Mouse (Mus musculus): ENCODE data around the gene Insig2.

The Insig2 gene

GRCm38 (mm10) chr1:121332485-121332884, at the start of gene Insig2:
Gene Insig2, minus strand, starts transcription at chr1:121332589.
- no peak for DNase-seq

DNA sequence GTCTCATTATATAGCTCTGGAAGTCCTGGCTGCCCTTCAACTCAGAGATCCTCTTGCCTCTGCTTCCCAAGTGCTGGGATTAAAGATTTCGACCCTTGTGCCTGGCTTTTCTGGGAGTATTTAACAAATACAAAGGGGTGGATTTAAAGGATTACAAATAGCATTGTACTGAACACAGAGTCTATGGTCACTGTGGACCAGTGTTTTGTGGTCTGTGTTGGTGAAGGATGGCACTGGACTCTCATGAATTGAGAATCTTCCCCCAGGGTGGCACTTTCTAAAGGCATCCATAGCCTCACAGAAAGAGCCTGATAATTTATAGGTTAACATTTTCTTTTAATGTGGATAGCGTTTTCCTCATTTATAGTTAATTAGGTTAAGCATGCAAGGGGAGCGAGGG, 49.2 kb upstream of the Insig2 start:
- DNase-seq = no peak

DNA sequence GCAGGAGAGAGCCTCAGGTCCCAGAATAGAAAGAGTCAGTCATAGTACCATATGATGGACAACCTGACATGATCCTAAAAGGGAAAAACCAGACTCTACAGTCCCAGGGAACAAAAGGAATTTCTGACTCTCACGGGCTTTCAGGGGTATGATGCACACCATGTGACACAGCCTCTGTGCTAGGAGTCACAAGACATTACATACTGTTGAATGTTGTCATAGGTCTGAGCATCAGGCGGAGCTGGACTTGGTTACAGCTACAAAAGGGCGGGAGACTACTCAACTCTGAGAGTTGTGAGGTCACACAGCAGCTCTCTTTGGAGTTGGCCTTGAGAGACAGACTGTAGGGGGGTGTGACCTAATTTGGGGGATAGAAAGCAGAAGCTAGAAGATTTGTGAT, 47.6 kb upstream of the Insig2 start:
- no peak for DNase-seq

GRCm38 (mm10) chr1:121377901-121378300, 45.5 kb upstream of the Insig2 start:
- DNase-seq = no peak

GRCm38 (mm10) chr1:121377410-121377809, 45.0 kb upstream of the Insig2 start:
- DNase-seq = no peak

DNA sequence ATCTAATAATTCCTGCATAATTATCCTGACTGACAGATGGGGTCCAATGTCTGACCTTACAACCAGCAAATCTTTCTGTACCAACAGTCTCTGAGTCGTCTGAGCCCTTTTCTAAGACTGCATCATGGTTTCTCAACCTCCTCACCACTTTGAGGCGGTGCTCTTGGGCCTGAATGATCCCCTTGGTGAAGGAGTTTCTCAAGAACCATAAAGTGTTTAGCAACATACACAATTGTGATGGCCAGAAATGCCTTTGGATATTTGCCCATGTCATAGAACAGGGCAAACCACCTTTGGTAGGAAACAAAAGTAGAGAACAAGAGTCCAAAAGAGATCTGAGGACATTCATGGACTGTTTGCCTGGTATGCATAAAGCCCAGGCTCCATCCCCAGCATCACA, 41.2 kb upstream of the Insig2 start:
- no peak for DNase-seq

DNA sequence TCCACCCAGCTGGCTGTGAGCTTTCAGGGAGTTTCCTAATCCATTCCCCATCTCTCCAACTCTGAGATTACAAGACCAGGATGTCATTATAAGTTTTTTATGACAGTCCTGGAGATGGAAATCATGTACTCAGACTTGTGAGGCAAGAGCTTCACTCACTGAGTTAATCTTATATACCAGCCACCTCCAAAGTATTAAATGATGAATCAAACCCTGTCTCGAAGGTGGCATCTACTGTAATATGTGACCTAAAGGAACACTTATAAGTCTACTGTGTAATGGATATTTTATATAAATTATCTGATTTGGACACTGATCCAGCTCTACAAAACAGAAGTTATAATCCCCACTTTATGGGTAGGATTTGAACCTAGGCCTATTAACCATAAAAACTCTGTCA, 40.3 kb upstream of the Insig2 start:
- DNase-seq = no peak

GRCm38 (mm10) chr1:121371449-121371848, 39.1 kb upstream of the Insig2 start:
- DNase-seq = no peak

DNA sequence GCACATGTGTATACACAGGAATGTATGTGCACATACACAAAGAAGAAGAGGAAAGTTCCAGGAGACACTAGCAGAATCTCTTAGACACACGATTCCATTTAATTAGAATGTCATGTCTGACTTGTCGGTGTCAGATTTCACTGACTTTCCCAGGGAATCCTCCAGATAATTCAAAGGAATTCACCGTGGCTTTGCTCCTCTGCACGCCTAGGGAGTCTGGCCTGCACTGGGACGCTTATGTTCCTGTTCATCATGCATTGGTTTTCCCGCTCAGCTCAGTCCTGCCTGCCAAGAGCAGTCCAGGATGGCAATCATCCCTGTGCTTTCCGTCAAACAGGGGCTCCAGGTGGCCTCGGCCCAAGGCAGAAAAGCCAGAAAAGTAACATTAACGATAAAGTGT, 34.9 kb upstream of the Insig2 start:
- DNase-seq = peak in 1 of 2 experiments; percentile 6

- no peak for DNase-seq
Measured at GRCm38 (mm10) chr1:121360561-121360960, 28.2 kb upstream of the Insig2 start.

DNA sequence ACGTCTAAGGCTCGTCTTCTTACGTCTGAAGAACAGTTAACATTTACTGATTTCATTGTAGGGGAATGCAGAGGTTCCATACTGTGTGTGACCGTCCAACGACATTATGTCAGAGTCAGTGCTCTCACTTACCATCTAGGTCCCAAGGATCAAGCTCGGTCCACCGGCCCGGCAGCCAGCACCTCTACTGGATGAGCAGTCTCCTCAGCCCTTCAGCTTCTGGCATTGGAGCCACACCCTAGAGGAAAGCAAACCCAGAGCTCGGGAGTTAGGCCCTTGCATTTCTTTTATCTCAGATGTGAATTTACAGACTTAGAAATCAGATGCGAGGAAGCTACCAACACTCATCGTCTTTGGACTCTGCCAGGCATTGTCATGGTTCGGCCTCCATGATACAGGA, 27.3 kb upstream of the Insig2 start:
- DNase-seq = no peak

- no peak for DNase-seq
Measured at GRCm38 (mm10) chr1:121353779-121354178, 21.4 kb upstream of the Insig2 start.

DNA sequence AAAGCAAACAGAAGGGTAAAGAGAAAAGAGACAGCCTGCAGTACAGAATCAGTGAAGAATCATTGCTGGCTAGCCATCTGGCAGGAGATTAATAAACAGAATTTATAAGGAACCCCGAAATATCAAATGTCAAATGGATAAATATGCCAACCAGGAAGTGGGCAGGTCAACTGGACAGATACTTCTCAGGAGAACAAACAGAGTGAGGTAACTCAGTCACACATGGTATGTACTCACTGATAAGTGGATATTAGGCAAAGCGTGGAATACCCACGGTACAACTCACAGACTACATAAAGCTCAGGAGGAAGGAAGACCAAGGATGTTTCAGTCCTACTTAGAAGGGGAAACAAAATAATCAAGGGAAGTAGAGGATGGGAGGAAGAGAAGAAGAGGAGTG, 18.6 kb upstream of the Insig2 start:
- no peak for DNase-seq

- no peak for DNase-seq
Measured at GRCm38 (mm10) chr1:121350616-121351015, 18.2 kb upstream of the Insig2 start.

DNA sequence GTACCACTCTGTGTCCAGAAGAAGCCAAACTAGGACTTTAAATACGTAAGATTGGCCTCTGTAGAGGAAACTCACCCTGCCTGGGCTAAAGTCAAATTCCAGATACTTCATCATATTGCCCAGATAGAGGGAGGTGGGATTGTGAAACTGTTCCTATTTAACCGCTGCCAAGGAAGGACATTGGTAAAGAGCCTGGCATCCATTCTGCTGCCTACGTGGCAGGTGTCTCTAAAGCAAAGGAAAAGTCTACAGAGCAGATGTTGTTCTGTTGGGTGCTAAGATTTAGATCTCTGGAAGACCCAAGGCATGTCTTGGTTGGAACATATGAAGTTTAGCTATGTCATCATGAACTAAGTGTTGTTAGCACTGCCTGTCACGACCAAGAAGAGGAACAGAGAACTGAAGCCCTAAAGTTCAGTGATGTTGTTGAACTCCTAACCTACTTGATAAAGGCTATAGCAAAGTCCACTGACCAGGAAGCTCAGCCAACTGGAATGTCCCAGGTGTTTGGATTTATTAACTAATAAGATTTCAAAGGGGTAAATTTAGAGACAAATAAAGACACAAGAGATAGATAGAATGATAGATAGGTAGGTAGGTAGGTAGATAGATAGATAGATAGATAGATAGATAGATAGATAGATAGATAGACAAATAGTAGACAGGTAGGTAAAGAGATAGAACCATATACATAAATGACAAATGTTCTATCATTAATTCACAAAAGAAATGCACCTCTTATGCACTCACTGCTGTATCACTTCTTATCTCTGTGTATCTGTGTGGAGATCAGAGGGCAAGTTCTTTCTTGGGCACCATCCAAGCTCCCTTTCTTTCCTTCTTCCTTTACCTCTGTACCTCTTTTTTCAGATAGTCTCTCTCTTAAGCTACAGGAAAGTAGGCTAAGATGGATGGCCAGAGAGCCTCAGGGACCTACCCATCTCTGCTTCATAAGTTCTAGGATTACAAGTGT, 16.8 kb upstream of the Insig2 start:
- no peak for DNase-seq

DNA sequence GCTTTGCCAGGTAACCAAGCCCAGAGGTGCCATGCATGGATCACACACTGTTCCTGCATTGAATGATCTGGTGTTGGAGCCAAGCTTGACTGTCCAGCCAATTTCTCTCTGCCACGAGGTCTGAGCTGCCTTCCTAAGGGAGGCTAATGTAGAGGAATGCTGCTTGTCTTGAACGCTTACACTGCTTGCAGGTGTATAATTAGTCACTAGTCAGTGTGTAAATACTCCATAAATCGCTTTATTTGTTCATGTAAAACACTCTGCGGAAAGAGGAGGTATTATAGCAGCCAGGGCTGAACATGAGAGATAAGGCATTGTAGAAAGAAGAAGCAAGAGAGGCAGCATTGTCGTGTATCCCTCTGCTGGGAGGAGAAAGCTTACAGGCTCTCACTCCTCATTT, 11.6 kb upstream of the Insig2 start:
- DNase-seq = no peak

- DNase-seq = no peak
Measured at GRCm38 (mm10) chr1:121335789-121336188, 3.4 kb upstream of the Insig2 start.

GRCm38 (mm10) chr1:121333986-121334703, 1.8 kb upstream of the Insig2 start:
- DNase-seq = no peak

DNA sequence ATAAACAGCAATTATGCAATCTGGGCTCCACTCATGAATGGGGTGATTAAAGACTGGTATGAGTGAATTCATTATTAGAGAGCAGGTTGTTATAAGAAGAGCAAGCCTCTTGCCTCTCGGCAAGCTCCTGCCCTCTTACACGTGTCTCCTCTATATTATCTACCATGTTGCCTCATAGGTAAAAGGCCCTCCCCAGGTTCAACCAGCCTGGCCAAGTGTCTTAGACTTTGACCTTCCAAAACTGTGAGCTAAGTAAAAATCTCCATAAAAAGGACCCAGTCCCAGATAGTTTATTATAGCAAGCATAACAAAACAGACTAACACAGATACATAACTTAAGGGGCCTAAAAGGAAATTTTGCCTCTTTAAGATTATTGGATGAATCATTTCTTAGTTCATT, 1.8 kb downstream of the Insig2 start:
- no peak for DNase-seq

GRCm38 (mm10) chr1:121329391-121329790, 3.0 kb downstream of the Insig2 start:
- DNase-seq = no peak

DNA sequence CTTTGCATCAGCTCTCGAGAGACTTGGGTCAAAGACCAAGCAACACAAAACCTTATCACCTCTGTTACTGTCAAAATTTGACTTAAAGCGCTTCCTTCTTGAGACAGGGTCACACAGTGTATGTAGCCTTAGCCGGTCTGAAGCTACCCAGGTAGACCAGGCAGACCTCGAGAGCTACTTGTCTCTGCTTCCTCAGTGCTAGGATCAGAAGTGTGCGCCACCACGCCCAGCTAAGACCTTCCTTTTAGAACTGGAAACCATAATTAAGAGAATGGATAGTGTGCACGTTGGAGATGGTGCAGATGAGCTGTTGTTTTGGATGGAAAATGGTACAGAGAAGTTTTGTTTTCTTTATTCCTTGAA, 4.2 kb downstream of the Insig2 start:
- no peak for DNase-seq

DNA sequence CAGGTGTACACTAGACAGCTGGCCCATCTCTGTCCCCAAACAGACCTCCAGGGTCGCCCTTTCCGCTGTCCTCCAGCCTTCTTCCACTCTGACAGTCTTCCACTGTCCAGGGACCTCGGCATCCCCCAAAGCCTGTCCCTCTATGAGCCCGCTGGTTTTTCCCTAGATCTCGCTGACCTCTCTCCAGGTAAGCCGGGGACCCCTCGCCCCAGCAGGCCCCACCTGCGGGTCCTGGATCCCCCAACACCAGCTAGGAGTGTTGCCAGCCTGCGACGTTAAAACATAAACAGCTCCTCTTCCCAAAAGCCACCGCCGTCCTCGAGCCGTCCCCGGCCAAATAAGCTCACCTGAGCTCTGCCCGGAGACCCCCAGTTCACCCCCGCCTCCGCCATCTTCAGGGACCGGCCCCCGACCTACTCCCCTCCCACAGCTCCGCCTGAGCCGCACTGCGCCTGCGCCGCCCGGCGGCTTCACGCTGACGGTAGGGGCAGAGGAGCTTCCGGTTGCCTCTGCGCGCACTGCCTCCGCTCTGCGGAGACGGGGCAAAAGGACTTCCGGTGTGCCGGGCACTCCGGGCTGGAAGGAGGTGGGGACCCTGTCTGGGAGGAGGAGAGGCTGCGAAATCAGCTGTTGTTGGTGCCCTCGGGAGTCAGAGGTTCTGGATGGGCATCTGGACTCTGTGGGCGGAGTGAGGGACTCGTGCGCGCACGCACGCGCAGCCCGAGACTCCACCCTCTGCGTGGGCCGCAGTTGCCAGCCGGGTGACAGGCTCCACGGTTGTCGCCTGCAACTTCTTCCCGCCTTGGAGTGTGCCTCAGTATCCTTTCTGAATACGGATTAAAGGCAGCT, 4.8 kb downstream of the Insig2 start:
- DNase-seq = peak; percentile 94 to 96
